In genomic region chr9:44491351-44491750, GRCm38 (mm10) we compare ENCODE assay signal across 14 mouse cellular contexts. TPM values are rescaled to one million over a fixed set of nuclear protein-coding genes. Genes with fewer than 3 reads are reported as not detected.
DNase-seq lines count a peak whose midpoint lies in the region; ATAC-seq and TF ChIP-seq lines count a peak whose summit lies in the region.
"Had no signal": no experiment of that assay in that cellular context is flagged by ENCODE, and none has a peak within 500 bp of the region (broad histone marks: within the 10 kb centered on the region; RNA-seq: fewer than 3 reads in every experiment).

No protein-coding gene starts in this region.

- H3K36me3 ChIP-seq in heart, embryonic 15.5 days: 0 out of 2 replicates have a peak, but pooled peaks cover 4% of the 10 kb centered on the region
- H3K36me3 ChIP-seq in E14TG2a.4 (ENCODE audit: insufficient read depth, low read length): no peaks in the 10 kb centered on the region
- peaks cover 19% of the 10 kb centered on the region for H3K36me3 ChIP-seq in limb, embryonic 10.5 days

- H3K27ac ChIP-seq in heart, embryonic 15.5 days: peak overlapping the region; percentile 93; the same call in 1 of the 2 replicates
- peak overlapping the region; percentile 96; the same call in 1 of the 2 replicates for H3K27ac ChIP-seq in limb, embryonic 10.5 days
- no peak overlapping the region; the same call in 1 of the 2 replicates for H3K27ac ChIP-seq in layer of hippocampus, adult 2 months
- H3K27ac ChIP-seq: liver, embryonic 14.5 days had no signal

- TF ChIP-seq CTCF in E14TG2a.4 (conservative IDR thresholded peaks at IDR 0.05; ENCODE audit: low read length): no peak
- no peak for TF ChIP-seq CTCF in layer of hippocampus, adult 2 months (conservative IDR thresholded peaks at IDR 0.05)

- no peak overlapping the region for H3K4me2 ChIP-seq in heart, embryonic 15.5 days

- no peaks in the 10 kb centered on the region for H3K27me3 ChIP-seq in heart, embryonic 15.5 days
- H3K27me3 ChIP-seq in E14TG2a.4 (ENCODE audit: insufficient read depth, low read length): peaks cover 21% of the 10 kb centered on the region
- no peaks in the 10 kb centered on the region for H3K27me3 ChIP-seq in limb, embryonic 10.5 days (ENCODE audit: low read depth, poor library complexity, severe bottlenecking)
- H3K27me3 ChIP-seq: forebrain, embryonic 13.5 days; midbrain, embryonic 13.5 days had no signal

- H3K9me3 ChIP-seq in heart, embryonic 15.5 days (replicated peaks): no peaks in the 10 kb centered on the region
- H3K9me3 ChIP-seq in E14TG2a.4 (ENCODE audit: low read length): no peaks in the 10 kb centered on the region
- H3K9me3 ChIP-seq in limb, embryonic 10.5 days (replicated peaks): no peaks in the 10 kb centered on the region
- H3K9me3 ChIP-seq: forebrain, embryonic 13.5 days; midbrain, embryonic 13.5 days had no signal

- H3K4me3 ChIP-seq in heart, embryonic 15.5 days: no peak overlapping the region
- H3K4me3 ChIP-seq in E14TG2a.4 (replicated peaks; ENCODE audit: low read length): peak overlapping the region; percentile 37
- H3K4me3 ChIP-seq in limb, embryonic 10.5 days: 0 out of 2 replicates have a peak overlapping the region, but pooled peaks have one; percentile 94
- no peak overlapping the region for H3K4me3 ChIP-seq in layer of hippocampus, adult 2 months
- H3K4me3 ChIP-seq: forebrain, embryonic 13.5 days; midbrain, embryonic 13.5 days had no signal

- no peak for ATAC-seq in heart, embryonic 15.5 days (replicated peaks; ENCODE audit: insufficient number of reproducible peaks, insufficient read depth, low FRiP score, low read depth)
- ATAC-seq: forebrain, embryonic 13.5 days; midbrain, embryonic 13.5 days had no signal

- H3K9ac ChIP-seq in heart, embryonic 15.5 days: no peak overlapping the region
- H3K9ac ChIP-seq: forebrain, embryonic 13.5 days; liver, embryonic 14.5 days had no signal

- WGBS in heart, embryonic 15.5 days: 67% methylated on average over 10 of the region's 10 CpGs
- 57% methylated on average over 10 of the region's 10 CpGs for WGBS in limb, embryonic 10.5 days

- DNase-seq in adrenal gland, adult (ENCODE audit: inconsistent age in 2 of 2, low spot score in 1 of 2): peak; percentile 58 to 64
- no peak for DNase-seq in adrenal gland, postnatal 10 days
- no peak for DNase-seq in heart, adult 8-10 months (ENCODE audit: low spot score)
- no peak for DNase-seq in limb, embryonic 10.5 days (ENCODE audit: low spot score)
- DNase-seq in layer of hippocampus, adult 2 months (ENCODE audit: low spot score in 2 of 2): no peak
- no peak for DNase-seq in embryo, embryonic 9.5 days (ENCODE audit: extremely low spot score)

- H3K4me1 ChIP-seq in heart, embryonic 15.5 days (replicated peaks): peaks cover 99% of the 10 kb centered on the region
- peaks cover 99% of the 10 kb centered on the region for H3K4me1 ChIP-seq in E14TG2a.4 (replicated peaks; ENCODE audit: low read depth, low read length)
- H3K4me1 ChIP-seq in limb, embryonic 10.5 days: peaks cover 97% of the 10 kb centered on the region

RNA-seq across cellular contexts. Expression of gene Bcl9l, which starts 8.7 kb away (rescaled TPM):
- total RNA-seq in adrenal gland, postnatal 10 days (2021): 10 to 100 TPM; 64.6 to 72.6 TPM
- 9.1 and 12.6 TPM in 2 replicates for polyA plus RNA-seq in heart, embryonic 15.5 days (2015; fragmentation: Nextera tagmentation; extraction: Ambion mirVana)
- 10 to 100 TPM; 51.6 to 56.9 (median 53.9) TPM for total RNA-seq in heart, adult 8-10 months (2022)
- 9.0 and 12.1 TPM in 2 replicates for polyA plus RNA-seq in limb, embryonic 10.5 days (2016; fragmentation: Nextera tagmentation; extraction: Ambion mirVana)
- 10 to 100 TPM; 68.4 to 76.9 TPM for total RNA-seq in layer of hippocampus, adult 2 months (2021)

RNA-seq across cellular contexts. Expression of gene Upk2, which starts 36.6 kb away (rescaled TPM):
- total RNA-seq in adrenal gland, postnatal 10 days (2021): not detected
- 0.63 TPM in 1 of 2 replicates, not detected in the other for polyA plus RNA-seq in heart, embryonic 15.5 days (2015; fragmentation: Nextera tagmentation; extraction: Ambion mirVana)
- total RNA-seq in heart, adult 8-10 months (2022): under 1 TPM in 2 of 4 experiments, not detected in 2; 0.26 to 0.28 TPM
- polyA plus RNA-seq in limb, embryonic 10.5 days (2016; fragmentation: Nextera tagmentation; extraction: Ambion mirVana): 0.36 TPM in 1 of 2 replicates, not detected in the other
- not detected for total RNA-seq in layer of hippocampus, adult 2 months (2021)
- total RNA-seq: common myeloid progenitor, adult 5-6 weeks; MEL had no signal
- polyA plus RNA-seq: forebrain, embryonic 13.5 days; liver, embryonic 14.5 days; midbrain, embryonic 13.5 days; spleen, adult 2 months had no signal

RNA-seq across cellular contexts. Expression of gene Foxr1, which starts 50.4 kb away (rescaled TPM):
- total RNA-seq in adrenal gland, postnatal 10 days (2021): not detected
- polyA plus RNA-seq in heart, embryonic 15.5 days (2015; fragmentation: Nextera tagmentation; extraction: Ambion mirVana): not detected in 2 replicates
- total RNA-seq in heart, adult 8-10 months (2022): not detected
- not detected in 2 replicates for polyA plus RNA-seq in limb, embryonic 10.5 days (2016; fragmentation: Nextera tagmentation; extraction: Ambion mirVana)
- total RNA-seq in layer of hippocampus, adult 2 months (2021): not detected
- total RNA-seq: common myeloid progenitor, adult 5-6 weeks had no signal
- polyA plus RNA-seq: forebrain, embryonic 13.5 days; liver, embryonic 14.5 days; midbrain, embryonic 13.5 days had no signal

Comparison
In these comparisons a context has a peak if more than half of its experiments do, and no peak if none do; other contexts are left out.
1. DNase-seq: peak in adrenal gland, adult (2 of 2); none in adrenal gland, postnatal 10 days (single experiment), heart, adult 8-10 months (single experiment), limb, embryonic 10.5 days (single experiment), layer of hippocampus, adult 2 months (0 of 2) and embryo, embryonic 9.5 days (single experiment).
2. H3K4me3 ChIP-seq: peak in E14TG2a.4 (single experiment) and limb, embryonic 10.5 days (single experiment); none in heart, embryonic 15.5 days (single experiment) and layer of hippocampus, adult 2 months (single experiment).